Mouse (Mus musculus): ENCODE results near the gene Tbc1d30.

- TF ChIP-seq CTCF (IDR thresholded peaks at IDR 0.05; ENCODE audit: control insufficient read depth, insufficient read depth, insufficient replicate concordance, low read depth, low read length): no peak
- TF ChIP-seq POLR2A (IDR thresholded peaks at IDR 0.05; ENCODE audit: control insufficient read depth, low read depth, low read length): no peak
These were observed 47.5 kb upstream of the Tbc1d30 start for GRCm38 (mm10) chr10:121398599-121398998.
